Mouse (Mus musculus): ENCODE measurements around the gene Fgf12. TPM values are rescaled to one million over a fixed set of nuclear protein-coding genes. Genes with fewer than 3 reads are reported as not detected.

Fgf12 gene
- polyA plus RNA-seq, 1 experiment from 2014 or later = 21.6 TPM

DNA sequence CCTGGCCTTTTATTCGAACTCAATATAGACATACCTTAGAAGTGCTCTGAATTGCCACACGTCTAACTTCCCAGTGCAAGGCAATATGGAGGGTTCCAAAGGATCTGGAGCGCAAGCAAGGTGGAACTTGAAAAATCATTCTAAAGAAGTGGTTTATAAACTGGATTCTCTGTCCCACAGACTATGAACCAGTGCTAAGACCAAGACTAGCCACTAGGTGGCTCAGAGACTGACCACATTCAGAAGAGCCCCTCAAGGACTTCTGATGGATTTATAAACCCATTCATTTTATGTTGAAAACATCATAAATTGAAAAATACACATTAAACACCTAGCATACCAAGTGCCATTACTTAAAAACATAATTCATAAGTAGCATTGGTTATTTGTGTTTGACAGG lies 611.9 kb downstream of the Fgf12 start:
- Histone ChIP-seq H3K36me3 (no peaks in the 10 kb centered on the region), H3K4me1 (replicated peaks) (no peaks in the 10 kb centered on the region), H3K4me3 (no peak overlapping the region), H3K9ac (no peak overlapping the region), H3K27ac (no peak overlapping the region), H3K4me2 (no peak overlapping the region), H3K9me3 (replicated peaks) (no peaks in the 10 kb centered on the region), H3K27me3 (no peaks in the 10 kb centered on the region)
- WGBS = 71% methylated on average over 3 of the region's 3 CpGs
- ATAC-seq (replicated peaks; ENCODE audit: insufficient number of reproducible peaks, insufficient read depth, low FRiP score, low read depth) = no peak

DNA sequence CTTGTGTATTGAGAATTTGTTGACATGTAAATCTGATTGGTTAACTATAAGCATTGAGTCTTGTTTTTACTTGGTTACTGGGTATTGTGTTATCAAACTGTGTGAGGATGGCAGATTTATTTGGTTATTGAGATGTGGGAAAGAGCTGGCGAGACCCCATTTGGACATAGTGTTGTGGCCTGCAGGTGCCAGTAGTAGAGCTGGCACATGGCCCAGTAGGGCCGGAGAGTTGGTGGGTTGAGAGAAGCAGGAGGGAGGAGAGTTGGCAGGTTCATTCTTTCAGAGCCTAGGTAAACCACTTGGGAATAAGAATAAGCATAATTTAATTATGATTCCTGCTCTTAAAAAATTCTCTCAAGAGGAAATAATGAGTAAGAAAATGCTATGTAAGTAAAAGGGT lies 625.9 kb downstream of the Fgf12 start:
- no peak overlapping the region for H3K27ac ChIP-seq
- WGBS = 73% methylated on average over 2 of the region's 2 CpGs

More for the DNA sequence above, 625.9 kb downstream of the Fgf12 start:
- H3K27me3 ChIP-seq = no peaks in the 10 kb centered on the region
- no peak overlapping the region for H3K4me2 ChIP-seq
- no peaks in the 10 kb centered on the region for H3K9me3 ChIP-seq (replicated peaks)
- no peak overlapping the region for H3K4me3 ChIP-seq
- no peak for ATAC-seq (replicated peaks; ENCODE audit: insufficient number of reproducible peaks, insufficient read depth, low FRiP score, low read depth)
- no peak overlapping the region for H3K9ac ChIP-seq
- H3K4me1 ChIP-seq (replicated peaks) = no peaks in the 10 kb centered on the region
- no peaks in the 10 kb centered on the region for H3K36me3 ChIP-seq

MicroRNA genes within 50 kb of the gene (microRNA counts, 519-probe panel; counts per million panel counts)
- 2,318 counts per million, percentile 42 among the panel's probes with 10 or more counts for microRNA mmu-miR-690

Small RNA genes lying within 50 kb of the gene (microRNA-seq; reads per million reads assigned to microRNA genes)
- not detected for gene Mir690

Other genes with a start within 250 kb of the Fgf12 start
- gene Mb21d2, start 176.6 kb upstream of the Fgf12 start, polyA plus RNA-seq (2015; fragmentation: Nextera tagmentation; extraction: Ambion mirVana) = 3.2 and 3.5 TPM in 2 replicates